Comparison of ENCODE assay signal across 10 mouse cellular contexts in genomic region chr1:106242129-106242528, GRCm38 (mm10).
DNase-seq lines count a peak whose midpoint lies in the region; ATAC-seq and TF ChIP-seq lines count a peak whose summit lies in the region.
"Had no signal": no experiment of that assay in that cellular context is flagged by ENCODE, and none has a peak within 500 bp of the region (broad histone marks: within the 10 kb centered on the region; RNA-seq: fewer than 3 reads in every experiment).

No protein-coding gene starts in this region.

- no peak for DNase-seq in heart, adult 2 months
- DNase-seq in heart, postnatal 36 days = no peak
- DNase-seq in midbrain, embryonic 10.5 days (ENCODE audit: low spot score) = no peak
- peak; percentile 45 for DNase-seq in forebrain, postnatal 0 days
- peak; percentile 44 for DNase-seq in lung, postnatal 36 days
- DNase-seq in urinary bladder, postnatal 4 days (ENCODE audit: low spot score in 2 of 2) = no peak
- DNase-seq in ovary, postnatal 14 days (ENCODE audit: low spot score) = no peak
- DNase-seq: layer of hippocampus, postnatal 36 days had no signal

- no peak for TF ChIP-seq POLR2A in heart, adult 2 months (IDR thresholded peaks at IDR 0.05; ENCODE audit: insufficient read depth, low read depth, low read length)

- WGBS in heart, adult 2 months = 6% methylated on average over 2 of the region's 2 CpGs
- 62% methylated on average over 2 of the region's 2 CpGs for WGBS in midbrain, embryonic 12.5 days
- 75% methylated on average over 2 of the region's 2 CpGs for WGBS in midbrain, embryonic 10.5 days
- 14% methylated on average over 2 of the region's 2 CpGs for WGBS in forebrain, postnatal 0 days

- TF ChIP-seq EP300 in heart, adult 2 months (IDR thresholded peaks at IDR 0.05; ENCODE audit: insufficient read depth, low read depth, low read length) = no peak

- no peaks in the 10 kb centered on the region; the same call in 1 of the 2 replicates for H3K9me3 ChIP-seq in midbrain, embryonic 12.5 days
- H3K9me3 ChIP-seq in midbrain, embryonic 10.5 days (replicated peaks) = peaks cover 13% of the 10 kb centered on the region; the same call in 1 of the 2 replicates
- H3K9me3 ChIP-seq in forebrain, postnatal 0 days (ENCODE audit: low read length) = no peaks in the 10 kb centered on the region

- peaks cover 5% of the 10 kb centered on the region for H3K79me2 ChIP-seq in heart, adult 2 months (replicated peaks; ENCODE audit: control insufficient read depth, insufficient read depth, low read length)

- peaks cover 23% of the 10 kb centered on the region for H3K4me1 ChIP-seq in heart, adult 2 months (ENCODE audit: control insufficient read depth, insufficient read depth, low read length)
- H3K4me1 ChIP-seq in midbrain, embryonic 12.5 days = peaks cover 12% of the 10 kb centered on the region; the same call in 1 of the 2 replicates
- no peaks in the 10 kb centered on the region; the same call in 1 of the 2 replicates for H3K4me1 ChIP-seq in midbrain, embryonic 10.5 days
- peaks cover 10% of the 10 kb centered on the region; the same call in 1 of the 2 replicates for H3K4me1 ChIP-seq in forebrain, postnatal 0 days (ENCODE audit: insufficient read depth)

- peak overlapping the region; percentile 60 for H3K27ac ChIP-seq in heart, adult 2 months
- H3K27ac ChIP-seq in midbrain, embryonic 12.5 days (replicated peaks) = 0 out of 2 replicates have a peak overlapping the region, but pooled peaks have one; percentile 25
- H3K27ac ChIP-seq in midbrain, embryonic 10.5 days (replicated peaks) = no peak overlapping the region
- no peak overlapping the region for H3K27ac ChIP-seq in forebrain, postnatal 0 days (ENCODE audit: low read depth, low read length)

- no peaks in the 10 kb centered on the region for H3K27me3 ChIP-seq in heart, adult 2 months (ENCODE audit: control insufficient read depth, insufficient read depth, low read length)
- H3K27me3 ChIP-seq in midbrain, embryonic 12.5 days = no peaks in the 10 kb centered on the region
- no peaks in the 10 kb centered on the region for H3K27me3 ChIP-seq in midbrain, embryonic 10.5 days (ENCODE audit: low read depth, poor library complexity, severe bottlenecking)
- no peaks in the 10 kb centered on the region for H3K27me3 ChIP-seq in forebrain, postnatal 0 days (ENCODE audit: insufficient read depth, low read length)

- ATAC-seq in midbrain, embryonic 12.5 days (ENCODE audit: low FRiP score, low read depth) = no peak
- no peak for ATAC-seq in forebrain, postnatal 0 days

- H3K4me2 ChIP-seq in midbrain, embryonic 12.5 days (replicated peaks) = no peak overlapping the region
- no peak overlapping the region for H3K4me2 ChIP-seq in forebrain, postnatal 0 days (ENCODE audit: low read depth)

- TF ChIP-seq CTCF in heart, adult 2 months (IDR thresholded peaks at IDR 0.05) = no peak
- no peak for TF ChIP-seq CTCF in forebrain, postnatal 0 days (IDR thresholded peaks at IDR 0.05; ENCODE audit: low read depth)

- H3K9ac ChIP-seq in heart, adult 2 months (ENCODE audit: low read depth, low read length) = no peak overlapping the region
- no peak overlapping the region for H3K9ac ChIP-seq in midbrain, embryonic 12.5 days (replicated peaks)
- no peak overlapping the region for H3K9ac ChIP-seq in forebrain, postnatal 0 days

- H3K36me3 ChIP-seq in heart, adult 2 months (ENCODE audit: control insufficient read depth, insufficient read depth, low read length) = peaks cover 16% of the 10 kb centered on the region
- H3K36me3 ChIP-seq in midbrain, embryonic 12.5 days = no peaks in the 10 kb centered on the region
- peaks cover 8% of the 10 kb centered on the region for H3K36me3 ChIP-seq in midbrain, embryonic 10.5 days
- no peaks in the 10 kb centered on the region for H3K36me3 ChIP-seq in forebrain, postnatal 0 days (ENCODE audit: insufficient read depth)

- no peak overlapping the region for H3K4me3 ChIP-seq in heart, adult 2 months
- H3K4me3 ChIP-seq in midbrain, embryonic 12.5 days = no peak overlapping the region
- H3K4me3 ChIP-seq in midbrain, embryonic 10.5 days = no peak overlapping the region
- H3K4me3 ChIP-seq in forebrain, postnatal 0 days (ENCODE audit: low read depth, low read length) = no peak overlapping the region
- H3K4me3 ChIP-seq: erythroblast, embryonic 14.5 days had no signal

- intact Hi-C loops in heart, adult 2 months (cut with DNase I) = no loop called here
- intact Hi-C loops in heart, postnatal 36 days (cut with DNase I) = loop anchor here (5.0 to 10.0 kb wide), 2 partner anchors 120 to 167 kb away; no protein-coding TSS in a partner anchor

Comparison
In these comparisons a context has a peak if more than half of its experiments do, and no peak if none do; other contexts are left out.
1. H3K27ac ChIP-seq: peak in heart, adult 2 months (single experiment) and midbrain, embryonic 12.5 days (single experiment); none in midbrain, embryonic 10.5 days (single experiment) and forebrain, postnatal 0 days (single experiment).
2. DNase-seq: peak in forebrain, postnatal 0 days (single experiment) and lung, postnatal 36 days (single experiment); none in heart, adult 2 months (0 of 2), heart, postnatal 36 days (0 of 2), midbrain, embryonic 10.5 days (single experiment), urinary bladder, postnatal 4 days (0 of 2) and ovary, postnatal 14 days (single experiment).